Mouse (Mus musculus): ENCODE measurements around the gene Alg14.

GRCm38 (mm10) chr3:121395588-121396295 lies 104.2 kb downstream of the Alg14 start:
- TF ChIP-seq GATA1 (IDR thresholded peaks at IDR 0.05; ENCODE audit: borderline replicate concordance, low read length) = no peak
- no peak for TF ChIP-seq FLI1 (IDR thresholded peaks at IDR 0.05; ENCODE audit: low read length)

All from megakaryocyte, embryonic 14.5 days (primary cell).